Mouse (Mus musculus) intestine, postnatal 0 days (tissue): ENCODE measurements around the gene Ppp6r2. TPM values are rescaled to one million over a fixed set of nuclear protein-coding genes. Genes with fewer than 3 reads are reported as not detected.

Experiments used
- ATAC-seq: fragments of 200-750 bp; cut with Nextera tagmentation; 2 replicates; pipeline ENCODE4 v1.8.0; 2017; ENCODE audit warnings: mild to moderate bottlenecking, moderate TSS enrichment, moderate library complexity
- H3K27ac ChIP-seq: fragments of 300-500 bp; sonication (generic); 2 replicates; pipeline ENCODE4 v1.5.1; 2014; ENCODE audit warnings: mild to moderate bottlenecking, low read depth, low read length, moderate library complexity
- H3K27me3 ChIP-seq: fragments of 300-500 bp; sonication (generic); replicated peaks from 2 replicates; pipeline ENCODE4 v1.6.1; 2014; ENCODE audit warnings: low read length, mixed read lengths; ENCODE audit not compliant: control insufficient read depth, insufficient read depth
- H3K36me3 ChIP-seq: fragments of 300-500 bp; sonication (generic); 2 replicates; pipeline ENCODE4 v1.6.1; 2014; ENCODE audit warnings: mild to moderate bottlenecking, moderate library complexity; ENCODE audit not compliant: control insufficient read depth, insufficient read depth
- H3K4me1 ChIP-seq: fragments of 300-500 bp; sonication (generic); replicated peaks from 2 replicates; pipeline ENCODE4 v1.6.1; 2014; ENCODE audit warnings: antibody characterized with exemption, low read length, mixed read lengths; ENCODE audit not compliant: control insufficient read depth, insufficient read depth
- H3K4me2 ChIP-seq: fragments of 300-500 bp; sonication (generic); replicated peaks from 2 replicates; pipeline ENCODE4 v1.6.1; 2014; ENCODE audit warnings: low read depth, mild to moderate bottlenecking, moderate library complexity
- H3K4me3 ChIP-seq: fragments of 300-500 bp; sonication (generic); 2 replicates; pipeline ENCODE4 v1.5.1; 2014; ENCODE audit warnings: low read depth, low read length
- H3K9ac ChIP-seq: fragments of 300-500 bp; sonication (generic); 2 replicates; pipeline ENCODE4 v1.6.1; 2014; ENCODE audit warnings: mild to moderate bottlenecking, low read depth, low read length
- H3K9me3 ChIP-seq: fragments of 300-500 bp; sonication (generic); 2 replicates; pipeline ENCODE4 v1.6.1; 2016; ENCODE audit warnings: mixed run types; ENCODE audit not compliant: control insufficient read depth
- CTCF ChIP-seq: sonication (generic); IDR thresholded peaks from 2 replicates; pipeline ENCODE4 v1.5.1; 2016; ENCODE audit warnings: low read depth, mild to moderate bottlenecking, control low read depth, antibody characterized with exemption, moderate library complexity
- WGBS: fragments of 180-500 bp; shearing (Covaris S2); extraction: QIAGEN DNeasy Blood & Tissue Kit; methylation state at CpG from one replicate; pipeline ENCODE4 v1.1.7; 2014; 5-methylcytosine and 5-hydroxymethylcytosine counted together
- microRNA-seq: library from miRNA; unstranded; fragments of <30 nt; microRNA quantifications from one replicate; pipeline ENCODE4, GENCODE M21; 2016
- polyA plus RNA-seq: library from polyadenylated mRNA; unstranded; fragments of >200 nt; fragmentation: Nextera tagmentation; extraction: Ambion mirVana; gene quantifications from 2 replicates; pipeline ENCODE4 v1.2.1, GENCODE M21; 2015

Ppp6r2 gene
- polyA plus RNA-seq, 1 experiment from 2014 or later: 17.7 TPM

DNA sequence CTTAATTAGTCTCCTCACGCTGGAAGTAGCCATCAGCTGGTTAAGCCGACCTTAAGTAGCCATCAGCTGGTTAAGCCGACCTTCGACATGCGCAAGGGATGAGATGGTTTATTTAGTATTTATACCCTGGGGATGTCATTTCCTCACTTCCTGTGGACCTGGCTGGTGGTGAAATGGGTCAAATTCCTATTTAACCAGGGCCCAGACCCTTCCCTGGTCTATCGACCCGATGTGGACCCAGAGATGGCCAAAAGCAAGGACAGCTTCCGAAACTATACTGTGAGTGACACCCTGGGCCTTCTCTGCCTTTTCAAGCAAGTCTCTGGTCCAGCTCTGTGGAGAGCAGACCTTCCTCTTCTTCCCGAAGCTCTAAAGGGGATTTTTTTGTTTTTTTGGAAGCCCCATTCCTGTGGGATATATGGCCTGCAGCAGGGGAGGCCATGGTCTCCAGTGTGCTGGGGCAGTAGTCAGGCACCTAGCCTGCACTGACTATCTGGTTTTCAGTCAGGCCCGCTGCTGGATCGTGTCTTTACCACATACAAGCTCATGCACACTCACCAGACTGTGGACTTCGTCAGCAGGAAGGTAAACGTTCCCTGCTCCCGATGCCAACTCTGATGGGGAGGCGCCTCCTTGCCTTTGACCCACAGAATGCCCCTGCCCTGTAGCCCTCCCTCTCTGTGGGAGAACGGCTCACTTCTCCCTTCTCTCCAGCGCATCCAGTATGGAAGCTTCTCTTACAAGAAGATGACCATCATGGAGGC, 123.6 kb downstream of the Ppp6r2 start:
- Histone ChIP-seq H3K9me3 (no peaks in the 10 kb centered on the region), H3K9ac (no peak overlapping the region), H3K27me3 (no peaks in the 10 kb centered on the region), H3K4me2 (no peak overlapping the region), H3K36me3 (no peaks in the 10 kb centered on the region), H3K27ac (no peak overlapping the region), H3K4me1 (no peaks in the 10 kb centered on the region), H3K4me3 (no peak overlapping the region)
- no peak for ATAC-seq
- no peak for TF ChIP-seq CTCF
- WGBS: 75% methylated on average over 17 of the region's 17 CpGs

DNA sequence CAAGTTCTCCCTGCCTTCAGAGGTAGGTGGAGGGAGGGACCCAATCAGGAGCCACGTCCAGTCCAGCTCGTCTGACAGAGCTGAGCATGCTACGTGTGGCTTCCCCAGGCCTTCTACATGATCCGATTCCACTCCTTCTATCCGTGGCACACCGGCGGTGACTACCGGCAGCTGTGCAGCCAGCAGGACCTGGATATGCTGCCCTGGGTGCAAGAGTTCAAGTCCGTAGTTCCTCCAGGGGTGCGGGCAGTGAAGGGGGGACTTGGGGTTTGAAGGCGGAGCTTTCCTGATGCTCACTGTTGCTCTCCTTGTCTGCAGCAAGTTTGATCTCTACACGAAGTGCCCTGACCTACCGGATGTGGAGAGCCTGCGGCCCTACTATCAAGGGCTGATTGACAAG, 125.1 kb downstream of the Ppp6r2 start:
- Histone ChIP-seq H3K9ac (no peak overlapping the region), H3K27ac (no peak overlapping the region), H3K4me2 (no peak overlapping the region), H3K36me3 (no peaks in the 10 kb centered on the region), H3K9me3 (no peaks in the 10 kb centered on the region), H3K4me3 (no peak overlapping the region), H3K4me1 (no peaks in the 10 kb centered on the region), H3K27me3 (no peaks in the 10 kb centered on the region)
- ATAC-seq: no peak
- 81% methylated on average over 14 of the region's 14 CpGs for WGBS
- TF ChIP-seq CTCF: no peak

Small RNA genes lying within 50 kb of the gene (microRNA-seq; reads per million reads assigned to microRNA genes)
- gene Mir6958 (2.2 reads per million), gene Mir6959 (not detected), gene Mir7118 (0.82 reads per million)

Other genes starting within 250 kb of the Ppp6r2 start
- not detected in 2 replicates for gene Mlc1, start 232.5 kb upstream of the Ppp6r2 start, polyA plus RNA-seq
- gene Mov10l1, start 228.6 kb upstream of the Ppp6r2 start, polyA plus RNA-seq: not detected in 2 replicates
- gene Panx2, start 151.8 kb upstream of the Ppp6r2 start, polyA plus RNA-seq: 0.26 and 0.48 TPM in 2 replicates
- gene Trabd, start 136.4 kb upstream of the Ppp6r2 start, polyA plus RNA-seq: 32.5 and 33.0 TPM in 2 replicates
- 9.6 and 10.4 TPM in 2 replicates for gene Selenoo, start 122.5 kb upstream of the Ppp6r2 start, polyA plus RNA-seq
- 3.6 and 4.2 TPM in 2 replicates for gene Tubgcp6, start 88.4 kb upstream of the Ppp6r2 start, polyA plus RNA-seq
- gene Hdac10, start 82.9 kb upstream of the Ppp6r2 start, polyA plus RNA-seq: 7.6 and 8.6 TPM in 2 replicates
- 2.3 and 2.7 TPM in 2 replicates for gene Mapk12, start 70.8 kb upstream of the Ppp6r2 start, polyA plus RNA-seq
- gene Mapk11, start 61.9 kb upstream of the Ppp6r2 start, polyA plus RNA-seq: 1.6 and 1.9 TPM in 2 replicates
- 71.5 and 74.0 TPM in 2 replicates for gene Plxnb2, start 30.8 kb upstream of the Ppp6r2 start, polyA plus RNA-seq
- gene Dennd6b, start 15.1 kb upstream of the Ppp6r2 start, polyA plus RNA-seq: 3.2 and 3.4 TPM in 2 replicates
- 22.2 and 24.2 TPM in 2 replicates for gene Sbf1, start 103.8 kb downstream of the Ppp6r2 start, polyA plus RNA-seq
- 0.14 TPM in 1 of 2 replicates, not detected in the other for gene Adm2, start 111.2 kb downstream of the Ppp6r2 start, polyA plus RNA-seq
- gene Miox, start 122.8 kb downstream of the Ppp6r2 start, polyA plus RNA-seq: not detected in 2 replicates
- 19.1 and 20.5 TPM in 2 replicates for gene Lmf2, start 144.1 kb downstream of the Ppp6r2 start, polyA plus RNA-seq
- 55.2 and 65.2 TPM in 2 replicates for gene Ncaph2, start 144.2 kb downstream of the Ppp6r2 start, polyA plus RNA-seq
- gene Sco2, start 162.3 kb downstream of the Ppp6r2 start, polyA plus RNA-seq: 14.6 and 18.0 TPM in 2 replicates
- gene Tymp, start 165.5 kb downstream of the Ppp6r2 start, polyA plus RNA-seq: 3.6 and 4.8 TPM in 2 replicates
- 2.1 and 3.2 TPM in 2 replicates for gene Odf3b, start 167.7 kb downstream of the Ppp6r2 start, polyA plus RNA-seq
- not detected in 2 replicates for gene Klhdc7b, start 173.4 kb downstream of the Ppp6r2 start, polyA plus RNA-seq
- 3.4 and 5.0 TPM in 2 replicates for gene Syce3, start 198.9 kb downstream of the Ppp6r2 start, polyA plus RNA-seq
- gene Cpt1b, start 214.3 kb downstream of the Ppp6r2 start, polyA plus RNA-seq: 0.43 and 0.46 TPM in 2 replicates
- 1.1 and 1.3 TPM in 2 replicates for gene C730034F03Rik, start 218.0 kb downstream of the Ppp6r2 start, polyA plus RNA-seq
- not detected in 2 replicates for gene Gm44502, start 218.1 kb downstream of the Ppp6r2 start, polyA plus RNA-seq
- gene Chkb, start 218.4 kb downstream of the Ppp6r2 start, polyA plus RNA-seq: 85.8 and 92.3 TPM in 2 replicates
- gene Mapk8ip2, start 242.4 kb downstream of the Ppp6r2 start, polyA plus RNA-seq: 1.9 and 2.0 TPM in 2 replicates